Comparison of ENCODE assay signal across 8 mouse cellular contexts in the genomic region with DNA sequence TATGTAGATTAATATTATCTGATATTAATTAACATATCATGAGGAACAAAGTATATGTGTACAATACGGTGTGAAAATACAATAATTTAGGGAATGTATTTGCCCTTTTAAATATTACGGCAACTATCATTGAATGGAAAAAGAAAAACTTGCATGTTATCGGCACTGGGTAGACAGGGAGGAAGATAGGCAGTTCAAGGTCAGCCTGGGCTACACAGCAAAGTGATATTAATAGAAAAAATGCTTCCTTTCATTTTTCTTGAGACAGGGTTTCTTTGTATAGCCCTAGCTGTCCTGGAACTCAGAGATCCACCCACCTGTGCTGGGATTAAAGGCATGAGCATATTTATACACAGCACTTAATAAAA. TPM values are rescaled to one million over a fixed set of nuclear protein-coding genes. Genes with fewer than 3 reads are reported as not detected.
DNase-seq lines count a peak whose midpoint lies in the region; ATAC-seq and TF ChIP-seq lines count a peak whose summit lies in the region.

No protein-coding gene starts in this region.

- H3K4me2 ChIP-seq in heart, embryonic 12.5 days: peak overlapping the region; percentile 89
- peak overlapping the region; percentile 72 for H3K4me2 ChIP-seq in forebrain, embryonic 16.5 days (ENCODE audit: low read length)

- peak overlapping the region; percentile 94 for H3K27ac ChIP-seq in heart, embryonic 12.5 days (ENCODE audit: poor library complexity, severe bottlenecking)
- H3K27ac ChIP-seq in ES-E14 (ENCODE audit: insufficient read depth, low read depth, low read length, poor library complexity, severe bottlenecking) (peak overlapping the region; percentile 47; the same call in 1 of the 2 replicates), macrophage (peak overlapping the region; percentile 55)
- peak overlapping the region; percentile 96 for H3K27ac ChIP-seq in forebrain, embryonic 16.5 days (ENCODE audit: low read length)

- H3K4me1 ChIP-seq in heart, embryonic 12.5 days (replicated peaks): peaks cover 16% of the 10 kb centered on the region
- peaks cover 2% of the 10 kb centered on the region in 2 experiments; a peak in 2 of 4 replicates for H3K4me1 ChIP-seq in ES-E14 (ENCODE audit: control insufficient read depth in 2 of 2, insufficient read depth in 2 of 2, low read length in 2 of 2, poor library complexity in 1 of 2)
- H3K4me1 ChIP-seq in forebrain, embryonic 16.5 days (replicated peaks; ENCODE audit: control insufficient read depth, insufficient read depth, low read length): peaks cover 21% of the 10 kb centered on the region

- no peak for DNase-seq in heart, postnatal 4 days
- DNase-seq in ES-E14 (ENCODE audit: low read depth, low spot score): no peak
- DNase-seq in spleen, postnatal 36 days (ENCODE audit: low spot score in 2 of 2): no peak
- DNase-seq in yolk sac, embryonic 10.5 days (ENCODE audit: low spot score): no peak

- H3K9me3 ChIP-seq in heart, embryonic 12.5 days (replicated peaks): no peaks in the 10 kb centered on the region
- H3K9me3 ChIP-seq in ES-E14 (ENCODE audit: control insufficient read depth, insufficient read depth, low read depth, low read length): no peaks in the 10 kb centered on the region
- H3K9me3 ChIP-seq in forebrain, embryonic 16.5 days (ENCODE audit: control insufficient read depth, low read length): no peaks in the 10 kb centered on the region

- WGBS in heart, embryonic 12.5 days: 28% methylated on average over 3 of the region's 3 CpGs
- 46% methylated on average over 3 of the region's 3 CpGs for WGBS in forebrain, embryonic 16.5 days
- 21% methylated on average over 3 of the region's 3 CpGs for WGBS in macrophage (ENCODE audit: missing documents)

- no peaks in the 10 kb centered on the region for H3K36me3 ChIP-seq in heart, embryonic 12.5 days
- H3K36me3 ChIP-seq in ES-E14 (ENCODE audit: control insufficient read depth, insufficient read depth, low read length, poor library complexity, severe bottlenecking) (0 out of 2 replicates have a peak, but pooled peaks cover 2% of the 10 kb centered on the region), macrophage (ENCODE audit: inconsistent target) (no peaks in the 10 kb centered on the region)
- no peaks in the 10 kb centered on the region for H3K36me3 ChIP-seq in forebrain, embryonic 16.5 days (ENCODE audit: control insufficient read depth, insufficient read depth)

- H3K27me3 ChIP-seq in heart, embryonic 12.5 days (replicated peaks): no peaks in the 10 kb centered on the region
- no peaks in the 10 kb centered on the region for H3K27me3 ChIP-seq in forebrain, embryonic 16.5 days (replicated peaks; ENCODE audit: control insufficient read depth, insufficient read depth, low read length)

- in situ Hi-C loops in ES-E14 (cut with MboI; ENCODE audit: low sequenced_read_pairs in 2 of 2, unreplicated experiment in 2 of 2): loop anchor here in 1 of 2 experiments (25.0 kb wide), 1 partner anchor 417 kb away; the partner anchor contains the start of gene Atp12a

- peak overlapping the region; percentile 89 for H3K4me3 ChIP-seq in heart, embryonic 12.5 days
- H3K4me3 ChIP-seq in ES-E14 (ENCODE audit: insufficient read depth in 1 of 2, low read depth in 1 of 2, low read length in 2 of 2, poor library complexity in 1 of 2, severe bottlenecking in 1 of 2) (peak overlapping the region; percentile 51 to 78; a peak in 3 of 4 replicates), macrophage (ENCODE audit: inconsistent target) (peak overlapping the region; percentile 74)
- peak overlapping the region; percentile 73 for H3K4me3 ChIP-seq in forebrain, embryonic 16.5 days (replicated peaks; ENCODE audit: low read length)

- ATAC-seq in heart, embryonic 12.5 days (ENCODE audit: insufficient number of reproducible peaks, low FRiP score): no peak
- ATAC-seq in forebrain, embryonic 16.5 days: peak; percentile 12
- no peak for ATAC-seq in frontal cortex, adult (ENCODE audit: low TSS enrichment)

- H3K79me2 ChIP-seq in macrophage (ENCODE audit: inconsistent target): peaks cover 38% of the 10 kb centered on the region

- peak overlapping the region; percentile 63 for H3K9ac ChIP-seq in heart, embryonic 12.5 days
- peak overlapping the region; percentile 74; the same call in 1 of the 2 replicates for H3K9ac ChIP-seq in ES-E14 (ENCODE audit: insufficient read depth, low read depth, low read length, poor library complexity, severe bottlenecking)
- peak overlapping the region; percentile 34 for H3K9ac ChIP-seq in forebrain, embryonic 16.5 days (replicated peaks; ENCODE audit: low read depth, low read length)

TF ChIP-seq in ES-E14, 5 proteins besides CTCF, POLR2A, EP300 and RAD21:
- TF ChIP-seq ZC3H11A (IDR thresholded peaks at IDR 0.05; ENCODE audit: borderline replicate concordance, low read depth, low read length) (no peak), HCFC1 (IDR thresholded peaks at IDR 0.05; ENCODE audit: borderline replicate concordance, insufficient read depth, low read length) (no peak), CHD2 (IDR thresholded peaks at IDR 0.05; ENCODE audit: low read depth, low read length) (no peak), ZNF384 (IDR thresholded peaks at IDR 0.05; ENCODE audit: low read depth, low read length) (no peak), MAFK (IDR thresholded peaks at IDR 0.05; ENCODE audit: insufficient read depth, low read depth, low read length) (no peak)

RNA-seq across cellular contexts. Expression of gene Pspc1, which starts 0.8 kb away (rescaled TPM):
- 29.5 and 37.9 TPM in 2 replicates for polyA plus RNA-seq in heart, embryonic 12.5 days (2016; fragmentation: Nextera tagmentation; extraction: Ambion mirVana)
- total RNA-seq in heart, postnatal 4 days (2021): 10 to 100 TPM; 34.3 to 41.7 TPM
- 36.3 and 49.3 TPM in 2 replicates for total RNA-seq in ES-E14 (2012; rRNA removed)
- polyA plus RNA-seq in forebrain, embryonic 16.5 days (2015; fragmentation: Nextera tagmentation; extraction: Ambion mirVana): 36.7 and 48.5 TPM in 2 replicates
- total RNA-seq in macrophage (2018; cell fraction: chromatin; rRNA removed): 100 to 1,000 TPM in 25 of 26 experiments, 10 to 100 TPM in 1; 89.3 to 268 (median 179) TPM
- total RNA-seq in macrophage (2018; cell fraction: cytosol; rRNA removed): 10 to 100 TPM in 20 of 26 experiments, 1 to 10 TPM in 6; 7.2 to 19.0 (median 12.4) TPM
- total RNA-seq in macrophage (2018; cell fraction: nucleus; rRNA removed): 100 to 1,000 TPM in 6 of 26 experiments, 10 to 100 TPM in 20; 32.9 to 143 (median 71.5) TPM
- 7.7 to 26.9 TPM (median 15.4 TPM) in 3 replicates for polyA plus RNA-seq in macrophage (2018)

RNA-seq across cellular contexts. Expression of gene Zmym5, which starts 32.6 kb away (rescaled TPM):
- polyA plus RNA-seq in heart, embryonic 12.5 days (2016; fragmentation: Nextera tagmentation; extraction: Ambion mirVana): 19.1 and 21.7 TPM in 2 replicates
- 10 to 100 TPM; 22.5 to 24.7 TPM for total RNA-seq in heart, postnatal 4 days (2021)
- total RNA-seq in ES-E14 (2012; rRNA removed): 8.3 and 10.5 TPM in 2 replicates
- polyA plus RNA-seq in forebrain, embryonic 16.5 days (2015; fragmentation: Nextera tagmentation; extraction: Ambion mirVana): 32.4 and 36.0 TPM in 2 replicates
- 10 to 100 TPM; 47.0 to 97.9 (median 69.4) TPM for total RNA-seq in macrophage (2018; cell fraction: chromatin; rRNA removed)
- total RNA-seq in macrophage (2018; cell fraction: cytosol; rRNA removed): 10 to 100 TPM in 23 of 26 experiments, 1 to 10 TPM in 3; 8.3 to 18.6 (median 13.0) TPM
- 100 to 1,000 TPM in 3 of 26 experiments, 10 to 100 TPM in 23; 25.0 to 126 (median 66.7) TPM for total RNA-seq in macrophage (2018; cell fraction: nucleus; rRNA removed)
- polyA plus RNA-seq in macrophage (2018): 10.0 to 23.2 TPM (median 16.3 TPM) in 3 replicates
